Mouse (Mus musculus): ENCODE data around the gene Gpr152. TPM values are rescaled to one million over a fixed set of nuclear protein-coding genes. Genes with fewer than 3 reads are reported as not detected.

Gpr152 gene
- polyA plus RNA-seq, 1 experiment from 2014 or later, result not detected

- Histone ChIP-seq H3K4me3 (no peak overlapping the region), H3K27me3 (ENCODE audit: low read depth, poor library complexity, severe bottlenecking) (no peaks in the 10 kb centered on the region), H3K27ac (replicated peaks) (no peak overlapping the region), H3K36me3 (peaks cover 61% of the 10 kb centered on the region), H3K9me3 (replicated peaks) (no peaks in the 10 kb centered on the region), H3K4me1 (peaks cover 28% of the 10 kb centered on the region)
- DNase-seq (ENCODE audit: low spot score), result no peak
- 96% methylated on average over 8 of the region's 8 CpGs for WGBS
Observed at GRCm38 (mm10) chr19:4159049-4159448, 19.5 kb downstream of the Gpr152 start.

GRCm38 (mm10) chr19:4162646-4163542 is 23.3 kb downstream of the Gpr152 start, which contains the start of gene Rps6kb2:
Gene Rps6kb2, minus strand, starts transcription at chr19:4163354.
- Histone ChIP-seq H3K9me3 (replicated peaks) (no peaks in the 10 kb centered on the region), H3K27me3 (ENCODE audit: low read depth, poor library complexity, severe bottlenecking) (no peaks in the 10 kb centered on the region), H3K4me3 (peak within 1 kb of the TSS; percentile 73), H3K36me3 (peaks cover 35% of the 10 kb centered on the region), H3K27ac (replicated peaks) (peak within 1 kb of the TSS; percentile 87), H3K4me1 (peaks cover 17% of the 10 kb centered on the region)
- 7% methylated on average over 42 of the region's 42 CpGs for WGBS
- DNase-seq (ENCODE audit: low spot score), result peak; percentile 95

- H3K36me3 ChIP-seq, result peaks cover 28% of the 10 kb centered on the region
- no peaks in the 10 kb centered on the region for H3K27me3 ChIP-seq (ENCODE audit: low read depth, poor library complexity, severe bottlenecking)
- 43% methylated on average over 4 of the region's 4 CpGs for WGBS
- no peaks in the 10 kb centered on the region for H3K9me3 ChIP-seq (replicated peaks)
- peaks cover 17% of the 10 kb centered on the region for H3K4me1 ChIP-seq
- no peak for DNase-seq (ENCODE audit: low spot score)
- peak overlapping the region; percentile 87 for H3K27ac ChIP-seq (replicated peaks)
- peak overlapping the region; percentile 73 for H3K4me3 ChIP-seq
Observed at GRCm38 (mm10) chr19:4163543-4163887, 23.9 kb downstream of the Gpr152 start.

- Histone ChIP-seq H3K27me3 (ENCODE audit: low read depth, poor library complexity, severe bottlenecking) (no peaks in the 10 kb centered on the region), H3K9me3 (replicated peaks) (no peaks in the 10 kb centered on the region), H3K4me1 (peaks cover 17% of the 10 kb centered on the region), H3K4me3 (peak overlapping the region; percentile 73; the same call in 1 of the 2 replicates), H3K27ac (replicated peaks) (no peak overlapping the region), H3K36me3 (peaks cover 23% of the 10 kb centered on the region)
- WGBS, result 78% methylated on average over 3 of the region's 3 CpGs
- no peak for DNase-seq (ENCODE audit: low spot score)
Observed at GRCm38 (mm10) chr19:4164100-4164499, 24.5 kb downstream of the Gpr152 start.

- DNase-seq (ENCODE audit: low spot score), result no peak
- 83% methylated on average over 2 of the region's 2 CpGs for WGBS
- Histone ChIP-seq H3K27ac (replicated peaks) (no peak overlapping the region), H3K9me3 (replicated peaks) (no peaks in the 10 kb centered on the region), H3K4me1 (peaks cover 22% of the 10 kb centered on the region), H3K36me3 (peaks cover 16% of the 10 kb centered on the region), H3K27me3 (ENCODE audit: low read depth, poor library complexity, severe bottlenecking) (no peaks in the 10 kb centered on the region), H3K4me3 (no peak overlapping the region)
Observed at GRCm38 (mm10) chr19:4164721-4165120, 25.1 kb downstream of the Gpr152 start.

GRCm38 (mm10) chr19:4166678-4167476 is 27.3 kb downstream of the Gpr152 start:
- H3K27me3 ChIP-seq (ENCODE audit: low read depth, poor library complexity, severe bottlenecking), result peaks cover 17% of the 10 kb centered on the region
- 84% methylated on average over 9 of the region's 9 CpGs for WGBS
- H3K27ac ChIP-seq (replicated peaks), result no peak overlapping the region
- no peak for DNase-seq (ENCODE audit: low spot score)
- no peaks in the 10 kb centered on the region for H3K9me3 ChIP-seq (replicated peaks)
- no peak overlapping the region for H3K4me3 ChIP-seq
- H3K36me3 ChIP-seq, result no peaks in the 10 kb centered on the region
- peaks cover 38% of the 10 kb centered on the region for H3K4me1 ChIP-seq

GRCm38 (mm10) chr19:4169378-4169784 is 29.8 kb downstream of the Gpr152 start:
- peak overlapping the region; percentile 94 for H3K27ac ChIP-seq (replicated peaks)
- peaks cover 23% of the 10 kb centered on the region for H3K4me1 ChIP-seq
- H3K36me3 ChIP-seq, result no peaks in the 10 kb centered on the region
- peak; percentile 100 for DNase-seq (ENCODE audit: low spot score)
- peaks cover 18% of the 10 kb centered on the region for H3K27me3 ChIP-seq (ENCODE audit: low read depth, poor library complexity, severe bottlenecking)
- no peaks in the 10 kb centered on the region for H3K9me3 ChIP-seq (replicated peaks)
- peak overlapping the region; percentile 60 for H3K4me3 ChIP-seq
- WGBS, result under 1% methylated on average over 43 of the region's 43 CpGs

GRCm38 (mm10) chr19:4169810-4170209 is 30.2 kb downstream of the Gpr152 start:
- H3K27me3 ChIP-seq (ENCODE audit: low read depth, poor library complexity, severe bottlenecking), result peaks cover 18% of the 10 kb centered on the region
- peak overlapping the region; percentile 60 for H3K4me3 ChIP-seq
- H3K4me1 ChIP-seq, result peaks cover 23% of the 10 kb centered on the region
- 11% methylated on average over 27 of the region's 27 CpGs for WGBS
- H3K36me3 ChIP-seq, result no peaks in the 10 kb centered on the region
- no peaks in the 10 kb centered on the region for H3K9me3 ChIP-seq (replicated peaks)
- DNase-seq (ENCODE audit: low spot score), result no peak
- peak overlapping the region; percentile 94 for H3K27ac ChIP-seq (replicated peaks)

GRCm38 (mm10) chr19:4170723-4171392 is 31.3 kb downstream of the Gpr152 start:
- H3K4me3 ChIP-seq, result no peak overlapping the region
- H3K27me3 ChIP-seq (ENCODE audit: low read depth, poor library complexity, severe bottlenecking), result peaks cover 21% of the 10 kb centered on the region
- WGBS, result 91% methylated on average over 10 of the region's 10 CpGs
- DNase-seq (ENCODE audit: low spot score), result no peak
- no peaks in the 10 kb centered on the region for H3K36me3 ChIP-seq
- H3K27ac ChIP-seq (replicated peaks), result peak overlapping the region; percentile 94
- H3K4me1 ChIP-seq, result peaks cover 33% of the 10 kb centered on the region
- H3K9me3 ChIP-seq (replicated peaks), result no peaks in the 10 kb centered on the region

GRCm38 (mm10) chr19:4171393-4172290 is 32.1 kb downstream of the Gpr152 start:
- no peak for DNase-seq (ENCODE audit: low spot score)
- peaks cover 23% of the 10 kb centered on the region for H3K27me3 ChIP-seq (ENCODE audit: low read depth, poor library complexity, severe bottlenecking)
- no peaks in the 10 kb centered on the region for H3K9me3 ChIP-seq (replicated peaks)
- H3K27ac ChIP-seq (replicated peaks), result no peak overlapping the region
- peaks cover 35% of the 10 kb centered on the region for H3K4me1 ChIP-seq
- 74% methylated on average over 13 of the region's 13 CpGs for WGBS
- H3K4me3 ChIP-seq, result 0 out of 2 replicates have a peak overlapping the region, but pooled peaks have one; percentile 9
- no peaks in the 10 kb centered on the region for H3K36me3 ChIP-seq

- whole genome bisulfite sequencing, result 61% methylated on average over 11 of the region's 11 CpGs
Observed at GRCm38 (mm10) chr19:4172925-4173324, 33.3 kb downstream of the Gpr152 start.

More at GRCm38 (mm10) chr19:4172925-4173324, 33.3 kb downstream of the Gpr152 start:
- DNase-seq (ENCODE audit: low spot score), result no peak
- peaks cover 35% of the 10 kb centered on the region for H3K4me1 ChIP-seq
- no peak overlapping the region for H3K27ac ChIP-seq (replicated peaks)
- H3K9me3 ChIP-seq (replicated peaks), result no peaks in the 10 kb centered on the region
- no peaks in the 10 kb centered on the region for H3K36me3 ChIP-seq
- H3K27me3 ChIP-seq (ENCODE audit: low read depth, poor library complexity, severe bottlenecking), result peaks cover 23% of the 10 kb centered on the region
- H3K4me3 ChIP-seq, result no peak overlapping the region
